Mouse (Mus musculus) thymus, postnatal 25 days (tissue): ENCODE results near the gene Ephb1.
A peak's percentile ranks its signal among the peaks of the same experiment; 100 is the strongest.

Experiments used
- DNase-seq: peaks from one replicate; pipeline ENCODE4 v3.0.0; 2022

Gene Ephb1

GRCm38 (mm10) chr9:101972314-101972713, 382.2 kb downstream of the Ephb1 start:
- peak; percentile 12 for DNase-seq

- DNase-seq, result no peak
Observed at GRCm38 (mm10) chr9:101971806-101972205, 382.7 kb downstream of the Ephb1 start.

- DNase-seq, result no peak
Observed at GRCm38 (mm10) chr9:101956228-101956627, 398.3 kb downstream of the Ephb1 start.

GRCm38 (mm10) chr9:101954529-101954928, 400.0 kb downstream of the Ephb1 start:
- DNase-seq, result no peak

- DNase-seq, result no peak
Observed at GRCm38 (mm10) chr9:101950101-101950500, 404.4 kb downstream of the Ephb1 start.

GRCm38 (mm10) chr9:101945814-101946213, 408.7 kb downstream of the Ephb1 start:
- no peak for DNase-seq

- no peak for DNase-seq
Observed at GRCm38 (mm10) chr9:101945326-101945725, 409.2 kb downstream of the Ephb1 start.

GRCm38 (mm10) chr9:101942058-101942669, 412.3 kb downstream of the Ephb1 start:
- DNase-seq, result no peak

- no peak for DNase-seq
Observed at GRCm38 (mm10) chr9:101940182-101940581, 414.3 kb downstream of the Ephb1 start.

GRCm38 (mm10) chr9:101939006-101939405, 415.5 kb downstream of the Ephb1 start:
- no peak for DNase-seq

- DNase-seq, result no peak
Observed at GRCm38 (mm10) chr9:101938066-101938465, 416.4 kb downstream of the Ephb1 start.

GRCm38 (mm10) chr9:101934887-101935286, 419.6 kb downstream of the Ephb1 start:
- DNase-seq, result no peak

- DNase-seq, result no peak
Observed at GRCm38 (mm10) chr9:101933946-101934573, 420.4 kb downstream of the Ephb1 start.

GRCm38 (mm10) chr9:101924829-101925228, 429.7 kb downstream of the Ephb1 start:
- no peak for DNase-seq

- no peak for DNase-seq
Observed at GRCm38 (mm10) chr9:101922846-101923245, 431.6 kb downstream of the Ephb1 start.

- DNase-seq, result no peak
Observed at GRCm38 (mm10) chr9:101919324-101919723, 435.2 kb downstream of the Ephb1 start.

- no peak for DNase-seq
Observed at GRCm38 (mm10) chr9:101918771-101919170, 435.7 kb downstream of the Ephb1 start.

- DNase-seq, result no peak
Observed at GRCm38 (mm10) chr9:101915082-101915481, 439.4 kb downstream of the Ephb1 start.

GRCm38 (mm10) chr9:101911176-101911866, 443.2 kb downstream of the Ephb1 start:
- no peak for DNase-seq

GRCm38 (mm10) chr9:101909491-101909890, 445.0 kb downstream of the Ephb1 start:
- DNase-seq, result no peak

- DNase-seq, result no peak
Observed at GRCm38 (mm10) chr9:101908849-101909248, 445.6 kb downstream of the Ephb1 start.

- DNase-seq, result no peak
Observed at GRCm38 (mm10) chr9:101907747-101908255, 446.7 kb downstream of the Ephb1 start.

- no peak for DNase-seq
Observed at GRCm38 (mm10) chr9:101903406-101903805, 451.1 kb downstream of the Ephb1 start.

- no peak for DNase-seq
Observed at GRCm38 (mm10) chr9:101897851-101898250, 456.6 kb downstream of the Ephb1 start.
